Comparison of ENCODE assay signal across 9 mouse cellular contexts in genomic region chr6:100197102-100197501, GRCm38 (mm10).
DNase-seq lines count a peak whose midpoint lies in the region; ATAC-seq and TF ChIP-seq lines count a peak whose summit lies in the region.
"Had no signal": no experiment of that assay in that cellular context is flagged by ENCODE, and none has a peak within 500 bp of the region (broad histone marks: within the 10 kb centered on the region; RNA-seq: fewer than 3 reads in every experiment).

No protein-coding gene starts in this region.

- 44% methylated on average over 5 of the region's 5 CpGs for WGBS in intestine, embryonic 14.5 days
- 64% methylated on average over 5 of the region's 5 CpGs for WGBS in intestine, postnatal 0 days
- 53% methylated on average over 5 of the region's 5 CpGs for WGBS in intestine, embryonic 16.5 days

- H3K4me2 ChIP-seq in intestine, embryonic 14.5 days (ENCODE audit: low read length), result no peak overlapping the region
- no peak overlapping the region for H3K4me2 ChIP-seq in intestine, postnatal 0 days (replicated peaks; ENCODE audit: low read depth)
- no peak overlapping the region for H3K4me2 ChIP-seq in intestine, embryonic 16.5 days (ENCODE audit: low read depth, low read length)

- H3K36me3 ChIP-seq in intestine, embryonic 14.5 days (ENCODE audit: control insufficient read depth, insufficient read depth, low read length), result no peaks in the 10 kb centered on the region
- H3K36me3 ChIP-seq in intestine, postnatal 0 days (ENCODE audit: control insufficient read depth, insufficient read depth), result no peaks in the 10 kb centered on the region
- no peaks in the 10 kb centered on the region for H3K36me3 ChIP-seq in intestine, embryonic 16.5 days (ENCODE audit: control insufficient read depth, insufficient read depth, low read length)

- DNase-seq in adrenal gland, adult 2 months, result peak; percentile 54
- DNase-seq in adrenal gland, postnatal 4 days (ENCODE audit: low spot score in 2 of 2), result no peak
- DNase-seq in intestine, embryonic 14.5 days (ENCODE audit: low spot score), result peak; percentile 60
- peak; percentile 70 for DNase-seq in brain, embryonic 14.5 days (ENCODE audit: low read depth)
- DNase-seq in embryo, embryonic 10 days (ENCODE audit: low spot score), result no peak
- DNase-seq in testis, postnatal 10 days (ENCODE audit: low spot score), result no peak
- DNase-seq: kidney, adult 2 months had no signal

- H3K9ac ChIP-seq in intestine, embryonic 14.5 days (ENCODE audit: low read length), result no peak overlapping the region
- no peak overlapping the region for H3K9ac ChIP-seq in intestine, postnatal 0 days (ENCODE audit: low read depth, low read length)
- H3K9ac ChIP-seq in intestine, embryonic 16.5 days (ENCODE audit: low read depth, low read length), result no peak overlapping the region

- H3K27me3 ChIP-seq in intestine, embryonic 14.5 days (replicated peaks; ENCODE audit: control insufficient read depth, insufficient read depth, low read length), result no peaks in the 10 kb centered on the region
- H3K27me3 ChIP-seq in intestine, postnatal 0 days (replicated peaks; ENCODE audit: control insufficient read depth, insufficient read depth, low read length), result no peaks in the 10 kb centered on the region
- H3K27me3 ChIP-seq in intestine, embryonic 16.5 days (replicated peaks; ENCODE audit: control insufficient read depth, insufficient read depth, low read length), result no peaks in the 10 kb centered on the region

- no peak overlapping the region for H3K27ac ChIP-seq in intestine, embryonic 14.5 days (ENCODE audit: low read depth)
- H3K27ac ChIP-seq in intestine, postnatal 0 days (ENCODE audit: low read depth, low read length), result no peak overlapping the region
- peak overlapping the region; percentile 14; the same call in 1 of the 2 replicates for H3K27ac ChIP-seq in intestine, embryonic 16.5 days (ENCODE audit: low read length)

- no peak for TF ChIP-seq POLR2A in brain, embryonic 14.5 days (IDR thresholded peaks at IDR 0.05; ENCODE audit: borderline replicate concordance, extremely low read depth, insufficient read depth, insufficient read length, poor library complexity, severe bottlenecking)

- no peak for TF ChIP-seq CTCF in intestine, postnatal 0 days (IDR thresholded peaks at IDR 0.05; ENCODE audit: low read depth)
- no peak for TF ChIP-seq CTCF in brain, embryonic 14.5 days (IDR thresholded peaks at IDR 0.05; ENCODE audit: borderline replicate concordance, extremely low read depth, insufficient read depth, insufficient read length)

- H3K9me3 ChIP-seq in intestine, embryonic 14.5 days (ENCODE audit: control insufficient read depth, low read length), result no peaks in the 10 kb centered on the region
- no peaks in the 10 kb centered on the region for H3K9me3 ChIP-seq in intestine, postnatal 0 days (ENCODE audit: control insufficient read depth)
- H3K9me3 ChIP-seq in intestine, embryonic 16.5 days (ENCODE audit: control insufficient read depth, low read length), result no peaks in the 10 kb centered on the region

- no peak for ATAC-seq in intestine, embryonic 14.5 days (replicated peaks; ENCODE audit: low FRiP score, low TSS enrichment, low read depth)
- ATAC-seq in intestine, postnatal 0 days, result no peak
- peak; percentile 47 for ATAC-seq in intestine, embryonic 16.5 days

- peaks cover 22% of the 10 kb centered on the region for H3K4me1 ChIP-seq in intestine, embryonic 14.5 days (replicated peaks; ENCODE audit: control insufficient read depth, insufficient read depth, low read length)
- H3K4me1 ChIP-seq in intestine, postnatal 0 days (replicated peaks; ENCODE audit: control insufficient read depth, insufficient read depth, low read length), result peaks cover 7% of the 10 kb centered on the region
- peaks cover 41% of the 10 kb centered on the region for H3K4me1 ChIP-seq in intestine, embryonic 16.5 days (ENCODE audit: control insufficient read depth, insufficient read depth, low read length)

- no peak overlapping the region for H3K4me3 ChIP-seq in intestine, embryonic 14.5 days (ENCODE audit: low read depth, low read length)
- H3K4me3 ChIP-seq in intestine, postnatal 0 days (ENCODE audit: low read depth, low read length), result no peak overlapping the region
- H3K4me3 ChIP-seq in intestine, embryonic 16.5 days (ENCODE audit: low read length), result no peak overlapping the region

Comparison
In these comparisons a context has a peak if more than half of its experiments do, and no peak if none do; other contexts are left out.
1. DNase-seq: peak in adrenal gland, adult 2 months (single experiment), intestine, embryonic 14.5 days (single experiment) and brain, embryonic 14.5 days (single experiment); none in adrenal gland, postnatal 4 days (0 of 2), embryo, embryonic 10 days (single experiment) and testis, postnatal 10 days (single experiment).